Mouse (Mus musculus) spleen, adult 2 months (tissue): ENCODE measurements around the gene Mcts2.

Experiments used
- CTCF ChIP-seq: fragments of 200-500 bp; IDR thresholded peaks from 2 replicates; pipeline ENCODE4 v1.5.1; 2011; ENCODE audit warnings: mild to moderate bottlenecking, inconsistent platforms; ENCODE audit not compliant: insufficient read depth, insufficient read length, insufficient replicate concordance; ENCODE audit errors: extremely low read depth
- POLR2A ChIP-seq: fragments of 200-500 bp; IDR thresholded peaks from 2 replicates; pipeline ENCODE4 v1.6.1; 2011; ENCODE audit warnings: low read depth, low read length, inconsistent platforms

DNA sequence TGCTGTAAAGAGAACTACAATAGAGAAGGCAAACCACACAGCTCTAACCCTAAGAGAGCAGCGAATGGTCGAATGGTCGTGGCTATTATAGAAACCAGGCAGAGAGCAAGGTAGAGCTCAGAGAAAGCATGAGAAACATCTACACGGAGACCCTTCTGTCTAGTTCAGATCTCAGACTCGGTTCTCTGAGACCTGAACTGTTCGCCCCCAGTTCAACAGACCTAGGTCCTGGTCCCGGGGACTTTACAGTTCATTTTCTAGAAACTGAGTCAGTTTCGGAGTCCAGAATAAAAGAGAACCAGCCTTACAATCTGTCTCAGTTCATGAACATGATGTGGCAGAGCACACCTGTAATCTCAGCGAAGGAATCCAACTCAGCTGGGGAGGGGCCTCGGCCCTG, 47.7 kb downstream of the Mcts2 start:
- no peak for TF ChIP-seq POLR2A
- no peak for TF ChIP-seq CTCF
